Mouse (Mus musculus) adrenal gland, postnatal 36 days (tissue): ENCODE measurements around the gene Lamb1. TPM values are rescaled to one million over a fixed set of nuclear protein-coding genes. Genes with fewer than 3 reads are reported as not detected.
A peak's percentile ranks its signal among the peaks of the same experiment; 100 is the strongest.

ENCODE experiments used
- DNase-seq, 2 experiments: peaks; one replicate each; pipeline ENCODE4 v3.0.0; 2021; ENCODE audit warnings: mixed read lengths in 1 of 2
- long read RNA-seq, 2 experiments: library from polyadenylated mRNA; stranded (forward); transcript quantifications; one replicate each; pipeline ENCODE4 v2.0.0; 2021; ENCODE audit warnings: borderline sequencing depth in 2 of 2
- total RNA-seq, 2 experiments: library from RNA; stranded (reverse); gene quantifications; 2 replicates each; pipeline ENCODE4 v1.2.3; 2021

The Lamb1 gene
- 100 to 1,000 TPM; 121 to 201 TPM for total RNA-seq
- long read RNA-seq, experiment 1, full-length matches to known transcripts, result 10 of 50 reads
- long read RNA-seq, experiment 1, partial matches to known transcripts, result 40 of 50 reads
- long read RNA-seq, experiment 1, other reads (novel, unspliced or antisense), result 0 of 50 reads
- long read RNA-seq, experiment 2, full-length matches to known transcripts, result 5 of 17 reads
- long read RNA-seq, experiment 2, partial matches to known transcripts, result 11 of 17 reads
- long read RNA-seq, experiment 2, other reads (novel, unspliced or antisense), result 1 of 17 reads

- peak; percentile 88 to 90 for DNase-seq
Observed at GRCm38 (mm10) chr12:31265005-31265721, at the start of gene Lamb1. Lamb1 (plus strand) TSS chr12:31265234.

GRCm38 (mm10) chr12:31217232-31217631, 47.8 kb upstream of the Lamb1 start:
- peak in 1 of 2 experiments; percentile 14 for DNase-seq

GRCm38 (mm10) chr12:31218774-31219173, 46.3 kb upstream of the Lamb1 start:
- DNase-seq, result peak; percentile 49 to 55

GRCm38 (mm10) chr12:31221522-31221921, 43.5 kb upstream of the Lamb1 start:
- DNase-seq, result no peak

- DNase-seq, result no peak
Observed at GRCm38 (mm10) chr12:31222282-31222681, 42.8 kb upstream of the Lamb1 start.

GRCm38 (mm10) chr12:31222741-31223140, 42.3 kb upstream of the Lamb1 start:
- DNase-seq, result peak; percentile 48 to 56

- no peak for DNase-seq
Observed at GRCm38 (mm10) chr12:31225451-31225850, 39.6 kb upstream of the Lamb1 start.

- no peak for DNase-seq
Observed at GRCm38 (mm10) chr12:31227167-31227566, 37.9 kb upstream of the Lamb1 start.

GRCm38 (mm10) chr12:31228878-31229277, 36.2 kb upstream of the Lamb1 start:
- DNase-seq, result no peak

- DNase-seq, result peak in 1 of 2 experiments; percentile 24
Observed at GRCm38 (mm10) chr12:31232635-31233034, 32.4 kb upstream of the Lamb1 start.

GRCm38 (mm10) chr12:31235018-31235417, 30.0 kb upstream of the Lamb1 start:
- no peak for DNase-seq

- DNase-seq, result peak; percentile 57 to 64
Observed at GRCm38 (mm10) chr12:31236861-31237595, 28.0 kb upstream of the Lamb1 start.

- DNase-seq, result no peak
Observed at GRCm38 (mm10) chr12:31239031-31239583, 25.9 kb upstream of the Lamb1 start.

- DNase-seq, result no peak
Observed at GRCm38 (mm10) chr12:31239798-31240197, 25.2 kb upstream of the Lamb1 start.

- no peak for DNase-seq
Observed at GRCm38 (mm10) chr12:31240470-31240869, 24.6 kb upstream of the Lamb1 start, which contains the start of gene Gm6993. Gm6993 (plus strand) TSS chr12:31240770.

- no peak for DNase-seq
Observed at GRCm38 (mm10) chr12:31241595-31242342, 23.3 kb upstream of the Lamb1 start.

GRCm38 (mm10) chr12:31244001-31244400, 21.0 kb upstream of the Lamb1 start:
- no peak for DNase-seq

- DNase-seq, result no peak
Observed at GRCm38 (mm10) chr12:31244691-31245090, 20.3 kb upstream of the Lamb1 start.

GRCm38 (mm10) chr12:31246153-31246552, 18.9 kb upstream of the Lamb1 start:
- DNase-seq, result no peak

GRCm38 (mm10) chr12:31246615-31247014, 18.4 kb upstream of the Lamb1 start:
- DNase-seq, result no peak

GRCm38 (mm10) chr12:31248165-31248564, 16.9 kb upstream of the Lamb1 start:
- DNase-seq, result no peak

GRCm38 (mm10) chr12:31248681-31249080, 16.4 kb upstream of the Lamb1 start:
- no peak for DNase-seq
